Mouse (Mus musculus) forebrain, embryonic 13.5 days (tissue): Measurements from ENCODE around the gene Ttc8. TPM values are rescaled to one million over a fixed set of nuclear protein-coding genes. Genes with fewer than 3 reads are reported as not detected.

Experiments
- ATAC-seq: fragments of 200-750 bp; cut with Nextera tagmentation; 2 replicates; pipeline ENCODE4 v1.8.0; 2017
- H3K27ac ChIP-seq: fragments of 300-500 bp; sonication (generic); 2 replicates; pipeline ENCODE4 v1.5.1; 2015; ENCODE audit warnings: inconsistent platforms, mild to moderate bottlenecking, moderate library complexity
- H3K27me3 ChIP-seq: fragments of 300-500 bp; sonication (generic); 2 replicates; pipeline ENCODE4 v1.6.1; 2015; ENCODE audit warnings: mild to moderate bottlenecking, inconsistent platforms
- H3K36me3 ChIP-seq: fragments of 300-500 bp; sonication (generic); 2 replicates; pipeline ENCODE4 v1.6.1; 2015; ENCODE audit warnings: mild to moderate bottlenecking, inconsistent platforms; ENCODE audit not compliant: poor library complexity, severe bottlenecking
- H3K4me1 ChIP-seq: fragments of 300-500 bp; sonication (generic); 2 replicates; pipeline ENCODE4 v1.6.1; 2015; ENCODE audit warnings: inconsistent platforms
- H3K4me2 ChIP-seq: fragments of 300-500 bp; sonication (generic); 2 replicates; pipeline ENCODE4 v1.6.1; 2015; ENCODE audit warnings: inconsistent platforms, mild to moderate bottlenecking, moderate library complexity
- H3K4me3 ChIP-seq: fragments of 300-500 bp; sonication (generic); 2 replicates; pipeline ENCODE4 v1.5.1; 2015; ENCODE audit warnings: mild to moderate bottlenecking, inconsistent platforms
- H3K9ac ChIP-seq: fragments of 300-500 bp; sonication (generic); 2 replicates; pipeline ENCODE4 v1.6.1; 2015; ENCODE audit warnings: mild to moderate bottlenecking, inconsistent platforms
- H3K9me3 ChIP-seq: fragments of 300-500 bp; sonication (generic); replicated peaks from 2 replicates; pipeline ENCODE4 v1.6.1; 2016; ENCODE audit warnings: inconsistent platforms
- WGBS: fragments of 180-500 bp; shearing (Covaris S2); methylation state at CpG from one replicate; pipeline ENCODE4 v1.1.7; 2015; 5-methylcytosine and 5-hydroxymethylcytosine counted together
- polyA plus RNA-seq: library from polyadenylated mRNA; unstranded; fragments of >200 nt; fragmentation: Nextera tagmentation; extraction: Ambion mirVana; gene quantifications from 2 replicates; pipeline ENCODE4 v1.2.1, GENCODE M21; 2015

Gene Ttc8
- polyA plus RNA-seq, 1 experiment from 2014 or later, result 39.5 TPM

- peak; percentile 77 for ATAC-seq
- WGBS, result 49% methylated on average over 12 of the region's 12 CpGs
- H3K36me3 ChIP-seq, result peaks cover 41% of the 10 kb centered on the region
Measured at GRCm38 (mm10) chr12:98974157-98974804, 53.9 kb downstream of the Ttc8 start.

GRCm38 (mm10) chr12:98981081-98981480 lies 60.7 kb downstream of the Ttc8 start:
- Histone ChIP-seq H3K4me1 (no peaks in the 10 kb centered on the region), H3K27me3 (no peaks in the 10 kb centered on the region), H3K27ac (no peak overlapping the region), H3K4me3 (no peak overlapping the region), H3K9ac (no peak overlapping the region), H3K9me3 (peaks cover 3% of the 10 kb centered on the region), H3K36me3 (peaks cover 71% of the 10 kb centered on the region), H3K4me2 (no peak overlapping the region)
- 93% methylated on average over 3 of the region's 3 CpGs for WGBS
- no peak for ATAC-seq

More at GRCm38 (mm10) chr12:98974157-98974804, 53.9 kb downstream of the Ttc8 start:
- Histone ChIP-seq H3K4me3 (no peak overlapping the region), H3K4me1 (peaks cover 24% of the 10 kb centered on the region), H3K4me2 (no peak overlapping the region), H3K9ac (no peak overlapping the region), H3K27ac (peak overlapping the region; percentile 28), H3K27me3 (no peaks in the 10 kb centered on the region), H3K9me3 (peaks cover 3% of the 10 kb centered on the region)

- WGBS, result 83% methylated on average over 2 of the region's 2 CpGs
Measured at GRCm38 (mm10) chr12:98984785-98985184, 64.4 kb downstream of the Ttc8 start.

GRCm38 (mm10) chr12:98991076-98991829 lies 70.9 kb downstream of the Ttc8 start:
- H3K9me3 ChIP-seq, result no peaks in the 10 kb centered on the region
- no peak overlapping the region for H3K4me2 ChIP-seq
- no peak overlapping the region for H3K4me3 ChIP-seq
- H3K36me3 ChIP-seq, result 0 out of 2 replicates have a peak, but pooled peaks cover 2% of the 10 kb centered on the region
- peaks cover 17% of the 10 kb centered on the region for H3K4me1 ChIP-seq
- no peaks in the 10 kb centered on the region for H3K27me3 ChIP-seq
- ATAC-seq, result no peak
- 31% methylated on average over 2 of the region's 2 CpGs for WGBS
- H3K9ac ChIP-seq, result no peak overlapping the region
- H3K27ac ChIP-seq, result peak overlapping the region; percentile 33

More at GRCm38 (mm10) chr12:98984785-98985184, 64.4 kb downstream of the Ttc8 start:
- Histone ChIP-seq H3K27ac (no peak overlapping the region), H3K4me3 (no peak overlapping the region), H3K4me1 (no peaks in the 10 kb centered on the region), H3K36me3 (peaks cover 39% of the 10 kb centered on the region), H3K9ac (no peak overlapping the region), H3K27me3 (no peaks in the 10 kb centered on the region), H3K9me3 (no peaks in the 10 kb centered on the region), H3K4me2 (no peak overlapping the region)
- no peak for ATAC-seq

- ATAC-seq, result no peak
- H3K27ac ChIP-seq, result no peak overlapping the region
- no peak overlapping the region for H3K4me3 ChIP-seq
- 0 out of 2 replicates have a peak, but pooled peaks cover under 1% of the 10 kb centered on the region for H3K36me3 ChIP-seq
- WGBS, result 69% methylated on average over 3 of the region's 3 CpGs
- no peak overlapping the region for H3K4me2 ChIP-seq
- H3K9ac ChIP-seq, result no peak overlapping the region
- no peaks in the 10 kb centered on the region for H3K27me3 ChIP-seq
- no peaks in the 10 kb centered on the region for H3K9me3 ChIP-seq
- H3K4me1 ChIP-seq, result peaks cover 17% of the 10 kb centered on the region
Measured at GRCm38 (mm10) chr12:98991830-98992216, 71.4 kb downstream of the Ttc8 start.

DNA sequence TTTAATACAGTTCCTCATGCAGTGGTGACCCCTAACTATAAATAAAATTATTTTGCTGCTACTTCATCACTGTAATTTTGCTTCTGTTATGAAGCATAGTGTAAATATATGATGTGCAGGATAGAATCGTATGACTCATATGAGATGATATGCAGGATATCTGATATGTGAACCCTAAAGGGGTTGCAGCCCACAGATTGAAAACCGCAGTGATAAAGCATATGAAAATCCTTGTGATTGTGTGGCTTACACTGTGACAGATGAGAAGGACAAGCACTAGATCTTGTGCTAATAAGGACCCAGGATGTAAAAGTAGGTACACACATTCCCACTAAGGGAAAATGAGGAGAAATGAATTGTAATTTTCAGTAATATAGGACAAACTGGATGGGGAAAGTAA lies 73.4 kb downstream of the Ttc8 start:
- Histone ChIP-seq H3K4me2 (no peak overlapping the region), H3K4me3 (no peak overlapping the region), H3K4me1 (peaks cover 17% of the 10 kb centered on the region), H3K36me3 (no peaks in the 10 kb centered on the region), H3K9ac (no peak overlapping the region), H3K27ac (no peak overlapping the region), H3K9me3 (no peaks in the 10 kb centered on the region), H3K27me3 (no peaks in the 10 kb centered on the region)
- ATAC-seq, result no peak
- 92% methylated on average over 2 of the region's 2 CpGs for WGBS

GRCm38 (mm10) chr12:98994366-98994765 lies 74.0 kb downstream of the Ttc8 start:
- Histone ChIP-seq H3K9me3 (no peaks in the 10 kb centered on the region), H3K27ac (no peak overlapping the region), H3K4me1 (peaks cover 17% of the 10 kb centered on the region), H3K27me3 (no peaks in the 10 kb centered on the region), H3K4me2 (no peak overlapping the region), H3K4me3 (no peak overlapping the region), H3K36me3 (no peaks in the 10 kb centered on the region), H3K9ac (no peak overlapping the region)
- ATAC-seq, result no peak
- 89% methylated on average over 3 of the region's 3 CpGs for WGBS

DNA sequence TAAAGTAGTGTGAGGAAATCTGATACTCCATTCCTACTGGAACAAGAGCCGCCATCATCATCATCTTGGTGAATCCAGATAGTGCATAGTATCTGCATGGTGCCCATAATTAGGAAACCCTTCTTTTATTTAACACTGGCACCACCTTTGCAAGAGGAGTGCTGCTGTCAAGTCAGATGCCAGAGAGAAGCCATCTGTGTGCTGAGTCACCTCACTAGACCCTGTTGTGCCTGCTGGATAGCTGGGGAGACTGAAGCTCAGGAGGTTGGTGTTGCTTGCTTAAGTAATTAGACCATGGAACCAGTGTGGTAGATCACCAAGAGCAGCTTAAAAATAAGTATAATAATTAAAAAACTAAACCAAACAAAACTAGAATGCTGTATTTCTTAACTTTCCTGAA lies 75.5 kb downstream of the Ttc8 start:
- no peaks in the 10 kb centered on the region for H3K27me3 ChIP-seq
- H3K4me3 ChIP-seq, result no peak overlapping the region
- no peak overlapping the region for H3K27ac ChIP-seq
- no peaks in the 10 kb centered on the region for H3K36me3 ChIP-seq
- ATAC-seq, result no peak
- no peak overlapping the region for H3K9ac ChIP-seq
- H3K4me1 ChIP-seq, result peaks cover 14% of the 10 kb centered on the region
- H3K4me2 ChIP-seq, result no peak overlapping the region
- H3K9me3 ChIP-seq, result no peaks in the 10 kb centered on the region
- 90% methylated on average over 1 of the region's 1 CpGs for WGBS

DNA sequence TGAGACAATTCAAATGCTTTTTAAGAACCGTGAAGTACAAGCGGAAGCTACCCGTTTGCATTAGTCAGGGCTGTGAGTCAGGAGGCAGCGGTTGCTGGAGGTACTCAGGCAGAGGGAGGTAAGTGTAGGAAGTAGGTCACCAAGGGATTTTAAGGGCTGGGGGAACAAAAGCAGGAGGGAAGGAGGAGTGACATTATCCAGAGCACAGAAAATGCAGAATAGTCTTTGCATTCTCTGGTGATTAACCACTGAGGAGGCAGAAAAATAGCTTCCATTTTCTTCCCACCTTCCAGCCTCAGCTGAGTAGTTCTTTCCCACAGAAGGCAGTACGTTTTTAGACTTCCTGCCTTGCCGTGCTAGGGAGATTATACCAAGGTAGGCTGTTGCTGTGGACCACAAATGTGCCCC lies 76.2 kb downstream of the Ttc8 start:
- Histone ChIP-seq H3K9ac (no peak overlapping the region), H3K27me3 (no peaks in the 10 kb centered on the region), H3K27ac (no peak overlapping the region), H3K4me3 (no peak overlapping the region), H3K4me2 (no peak overlapping the region), H3K36me3 (no peaks in the 10 kb centered on the region), H3K4me1 (peaks cover 7% of the 10 kb centered on the region), H3K9me3 (no peaks in the 10 kb centered on the region)
- no peak for ATAC-seq
- 26% methylated on average over 6 of the region's 6 CpGs for WGBS

DNA sequence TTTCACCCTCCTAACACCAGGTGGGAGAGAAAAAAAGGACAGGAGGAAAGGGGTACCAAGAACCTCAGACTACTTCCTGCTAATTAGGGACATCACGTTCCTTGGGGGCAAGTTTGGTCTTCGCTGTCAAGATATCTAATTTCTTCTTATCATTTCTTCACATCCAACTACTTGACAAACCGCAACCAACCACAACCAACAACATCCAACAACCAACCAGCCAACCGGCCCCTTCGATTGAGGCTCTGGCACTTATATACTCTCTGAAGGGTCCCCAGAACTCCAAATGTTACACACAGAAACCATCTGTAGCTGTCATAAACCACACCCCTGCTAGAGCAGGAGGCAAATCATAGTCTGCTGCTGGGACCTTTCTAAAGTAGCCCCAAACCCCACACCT lies 76.7 kb downstream of the Ttc8 start:
- Histone ChIP-seq H3K27me3 (no peaks in the 10 kb centered on the region), H3K9me3 (no peaks in the 10 kb centered on the region), H3K4me1 (peaks cover 3% of the 10 kb centered on the region; the same call in 1 of the 2 replicates), H3K4me3 (no peak overlapping the region), H3K36me3 (no peaks in the 10 kb centered on the region), H3K9ac (no peak overlapping the region), H3K4me2 (no peak overlapping the region), H3K27ac (no peak overlapping the region)
- no peak for ATAC-seq
- WGBS, result 93% methylated on average over 5 of the region's 5 CpGs

DNA sequence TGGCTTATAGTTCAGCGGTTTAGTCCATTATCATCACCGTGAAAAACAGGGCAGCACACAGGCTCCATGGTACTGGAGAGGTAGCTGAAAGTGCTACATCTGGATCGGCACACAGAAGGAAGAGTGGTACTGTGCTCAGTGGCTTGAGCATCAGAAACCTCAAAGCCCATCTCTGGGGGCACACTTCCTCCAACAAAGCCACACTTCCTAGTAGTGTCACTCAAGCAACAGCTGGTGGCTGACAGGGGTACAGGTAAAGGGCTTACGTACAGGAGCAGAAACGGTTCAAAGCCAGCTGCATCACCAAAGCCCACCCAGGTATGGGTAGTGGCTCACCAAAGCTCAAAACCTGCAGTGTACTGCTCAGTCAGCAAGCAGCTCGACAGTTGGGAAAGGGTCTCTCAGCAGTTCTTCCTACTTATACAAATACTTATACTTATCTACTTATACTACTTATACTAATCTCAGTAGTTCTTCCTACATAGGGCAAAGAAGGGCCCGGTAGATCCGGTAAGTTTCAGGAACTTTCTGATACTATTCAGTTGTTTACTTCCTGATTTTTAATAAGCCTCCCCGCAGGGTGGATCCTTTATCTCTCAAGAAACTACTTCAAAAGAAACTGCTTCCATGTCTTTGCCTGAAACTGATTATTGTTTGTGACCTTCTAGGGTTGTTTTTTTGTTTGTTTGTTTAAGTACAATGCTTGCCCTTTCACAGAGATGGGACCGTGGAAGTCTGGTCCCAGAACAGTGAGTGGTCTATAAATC lies 78.5 kb downstream of the Ttc8 start:
- Histone ChIP-seq H3K27me3 (no peaks in the 10 kb centered on the region), H3K4me1 (peaks cover 7% of the 10 kb centered on the region; the same call in 1 of the 2 replicates), H3K36me3 (no peaks in the 10 kb centered on the region), H3K4me2 (no peak overlapping the region), H3K4me3 (no peak overlapping the region), H3K9ac (no peak overlapping the region), H3K9me3 (no peaks in the 10 kb centered on the region), H3K27ac (no peak overlapping the region)
- no peak for ATAC-seq
- 90% methylated on average over 10 of the region's 10 CpGs for WGBS

DNA sequence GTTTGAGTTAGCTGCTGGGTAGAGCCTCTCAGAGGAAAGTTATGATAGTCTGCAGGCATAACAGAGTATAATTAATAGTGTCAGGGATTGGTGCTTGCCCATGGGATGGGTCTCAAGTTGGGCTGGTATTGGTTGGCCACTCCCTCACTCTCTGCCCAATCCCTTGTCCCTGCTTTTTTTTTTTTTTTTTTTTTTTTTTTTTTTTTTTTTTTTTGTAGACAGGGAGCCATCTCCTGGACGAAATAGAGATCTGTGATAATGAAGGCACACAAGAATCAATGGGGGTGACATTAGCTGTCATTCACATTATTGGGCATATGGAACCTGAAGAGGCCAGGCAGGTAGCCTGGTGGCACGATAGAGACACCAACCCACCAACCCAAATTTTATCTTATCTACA lies 79.9 kb downstream of the Ttc8 start:
- no peak overlapping the region for H3K27ac ChIP-seq

More for the DNA sequence above, 79.9 kb downstream of the Ttc8 start:
- Histone ChIP-seq H3K4me2 (no peak overlapping the region), H3K27me3 (no peaks in the 10 kb centered on the region), H3K4me3 (no peak overlapping the region), H3K9ac (no peak overlapping the region), H3K9me3 (no peaks in the 10 kb centered on the region), H3K36me3 (no peaks in the 10 kb centered on the region), H3K4me1 (peaks cover 7% of the 10 kb centered on the region; the same call in 1 of the 2 replicates)
- whole genome bisulfite sequencing, result 78% methylated on average over 2 of the region's 2 CpGs
- ATAC-seq, result no peak
